Mouse (Mus musculus) large intestine, adult 2 months (tissue): ENCODE data around the gene Scamp2. TPM values are rescaled to one million over a fixed set of nuclear protein-coding genes. Genes with fewer than 3 reads are reported as not detected.

ENCODE experiments used
- DNase-seq: peaks from one replicate; pipeline ENCODE4 v3.0.0-alpha.2; 2012; ENCODE audit warnings: low read depth, low spot score
- WGBS: fragments of 180-500 bp; shearing (Covaris S2); methylation state at CpG from one replicate; pipeline ENCODE4 v1.1.7; 2018; 5-methylcytosine and 5-hydroxymethylcytosine counted together
- polyA plus RNA-seq: library from polyadenylated mRNA; depleted of rRNA; stranded (reverse); fragments of >200 nt; gene quantifications from 2 replicates; pipeline ENCODE4 v1.2.3, GENCODE M21; 2012

Gene Scamp2
- polyA plus RNA-seq, 1 experiment = 218 TPM

DNA sequence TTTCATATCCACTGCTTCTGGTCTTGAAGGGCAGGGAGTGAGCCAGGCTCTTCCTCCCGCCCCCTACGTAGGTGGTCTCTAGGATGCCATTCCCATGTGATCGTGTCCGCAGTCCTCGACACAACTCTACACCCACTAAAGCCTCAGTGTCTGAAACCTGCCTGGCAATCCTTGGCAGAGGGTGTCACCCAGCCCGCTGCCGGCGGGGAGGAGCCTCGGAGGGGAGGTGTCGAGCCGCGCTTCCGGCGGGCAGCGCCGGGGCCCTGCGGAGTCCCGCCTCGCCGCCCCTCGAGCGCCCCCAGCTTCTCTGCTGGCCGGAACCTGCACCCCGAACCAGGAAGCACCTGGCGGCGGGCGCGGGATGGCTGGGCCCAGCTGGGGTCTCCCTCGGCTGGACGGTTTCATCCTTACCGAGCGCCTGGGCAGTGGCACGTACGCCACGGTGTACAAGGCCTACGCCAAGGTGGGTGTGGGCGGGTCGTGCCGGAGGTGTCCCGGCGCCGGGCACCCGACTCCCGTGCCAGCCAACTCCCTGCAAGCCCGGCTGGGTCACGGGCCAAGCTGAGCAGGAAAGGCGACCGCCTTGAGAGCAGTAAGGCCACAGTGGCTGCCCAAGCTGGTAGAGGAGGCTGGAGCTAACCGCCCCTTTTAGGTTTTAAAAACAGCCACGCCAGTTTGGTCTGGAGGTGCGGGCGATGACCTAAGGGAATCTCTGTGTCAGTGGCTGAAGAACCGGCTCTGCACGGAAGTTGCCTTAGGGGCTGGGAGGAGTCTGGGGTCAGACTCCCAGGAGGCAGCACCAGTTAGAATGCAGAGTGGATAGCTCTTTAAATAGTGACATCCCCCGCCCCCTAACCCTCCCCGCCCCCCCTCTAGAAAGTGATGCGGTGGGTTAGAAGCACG is 28.7 kb downstream of the Scamp2 start, which contains the start of gene Ulk3:
Ulk3 (plus strand) TSS at position 229 of the 903 bp plus-strand sequence.
- WGBS = under 1% methylated on average over 58 of the region's 58 CpGs
- DNase-seq = peak; percentile 46

- 64% methylated on average over 5 of the region's 5 CpGs for WGBS
- DNase-seq = no peak
These were observed 30.0 kb downstream of the Scamp2 start for GRCm38 (mm10) chr9:57590726-57591125.

GRCm38 (mm10) chr9:57593454-57594173 is 32.9 kb downstream of the Scamp2 start:
- 60% methylated on average over 12 of the region's 12 CpGs for WGBS
- no peak for DNase-seq

- DNase-seq = no peak
- 80% methylated on average over 9 of the region's 9 CpGs for WGBS
These were observed 33.4 kb downstream of the Scamp2 start for GRCm38 (mm10) chr9:57594174-57594509.

DNA sequence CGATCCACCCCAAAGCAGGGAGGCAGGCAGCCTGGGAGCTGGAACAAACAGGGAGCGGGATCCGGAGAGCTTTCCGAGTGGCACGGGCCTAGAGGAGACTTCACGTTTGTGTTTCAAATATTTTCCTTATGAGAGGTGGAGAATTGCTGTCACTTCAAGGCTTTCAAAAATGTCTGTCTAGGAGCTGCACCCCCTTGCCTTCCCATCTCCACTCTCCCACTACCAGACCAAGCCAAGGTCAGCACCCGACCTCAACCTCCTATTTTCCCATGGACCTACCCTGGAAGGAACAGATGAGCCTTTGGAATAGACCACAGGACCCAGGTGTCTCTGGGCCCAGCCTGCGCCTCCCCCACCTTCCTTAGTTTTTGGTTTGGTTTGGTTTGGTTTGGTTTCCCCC is 36.5 kb downstream of the Scamp2 start:
- WGBS = 86% methylated on average over 8 of the region's 8 CpGs
- no peak for DNase-seq

GRCm38 (mm10) chr9:57597929-57598382 is 37.2 kb downstream of the Scamp2 start:
- DNase-seq = no peak
- WGBS = 46% methylated on average over 4 of the region's 4 CpGs

GRCm38 (mm10) chr9:57598851-57599563 is 38.3 kb downstream of the Scamp2 start:
- DNase-seq = no peak
- 72% methylated on average over 8 of the region's 8 CpGs for WGBS

GRCm38 (mm10) chr9:57600620-57601352 is 40.0 kb downstream of the Scamp2 start:
- DNase-seq = no peak
- WGBS = 12% methylated on average over 3 of the region's 3 CpGs

GRCm38 (mm10) chr9:57601353-57601706 is 40.6 kb downstream of the Scamp2 start:
- 9% methylated on average over 2 of the region's 2 CpGs for WGBS
- no peak for DNase-seq

DNA sequence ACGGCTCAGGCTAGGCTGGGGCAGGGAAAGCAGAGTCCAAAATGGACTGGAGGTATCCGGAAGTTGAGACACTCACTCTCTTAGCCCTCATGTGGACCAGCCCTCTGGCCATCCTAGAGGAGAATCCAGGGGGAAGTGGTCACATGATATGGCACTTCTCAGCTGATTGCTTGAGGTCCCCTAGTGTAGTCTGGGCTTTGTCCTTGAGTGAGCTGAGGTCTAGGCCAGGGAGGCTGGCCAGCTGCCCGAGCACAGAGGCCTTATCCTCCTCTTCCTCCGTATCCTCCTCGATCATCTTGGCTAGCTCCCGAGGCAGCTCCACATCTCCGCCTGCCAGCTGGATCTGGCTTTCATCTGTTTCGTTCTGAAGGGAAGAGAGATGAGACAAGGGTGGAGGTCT is 41.4 kb downstream of the Scamp2 start:
- whole genome bisulfite sequencing = 65% methylated on average over 8 of the region's 8 CpGs
- no peak for DNase-seq

GRCm38 (mm10) chr9:57604875-57605274 is 44.1 kb downstream of the Scamp2 start:
- no peak for DNase-seq
- WGBS = 80% methylated on average over 4 of the region's 4 CpGs

- WGBS = 27% methylated on average over 9 of the region's 9 CpGs
- DNase-seq = no peak
These were observed 44.8 kb downstream of the Scamp2 start for GRCm38 (mm10) chr9:57605503-57605902.

DNA sequence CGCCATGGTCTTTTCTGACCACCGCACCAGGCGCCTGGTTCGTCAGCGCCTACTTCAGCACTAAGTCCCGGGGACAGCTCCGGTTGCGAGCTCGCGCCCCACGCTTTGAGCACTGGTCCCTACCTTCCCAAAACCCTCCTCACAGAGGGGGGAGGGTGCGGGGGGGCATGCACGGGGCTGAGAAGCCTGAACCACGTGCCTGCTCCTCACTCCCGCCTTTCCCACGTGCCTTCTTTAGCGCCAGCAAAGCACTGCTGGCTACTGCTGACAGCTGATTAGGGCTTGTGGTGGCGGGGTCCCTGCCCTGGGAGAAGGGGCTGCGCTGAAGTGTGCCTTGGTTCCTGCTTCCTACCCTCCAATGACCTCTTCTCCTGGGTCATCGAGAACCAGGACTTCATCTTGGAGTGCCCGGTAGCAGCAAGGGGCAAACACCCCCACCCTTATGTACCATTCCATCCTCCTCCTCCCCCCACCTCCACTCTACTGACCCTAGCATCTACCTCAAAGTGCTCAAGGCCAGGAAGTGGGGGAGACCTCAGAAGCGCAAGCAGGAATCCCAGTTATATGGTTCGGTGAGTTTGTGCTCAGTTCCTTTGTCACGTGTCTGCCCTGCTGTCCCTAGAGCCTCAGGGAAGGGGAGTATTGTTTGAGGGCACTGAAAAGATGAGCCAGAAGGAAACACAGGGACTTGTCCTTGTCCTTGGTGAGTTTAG is 45.6 kb downstream of the Scamp2 start, which contains the start of gene Cplx3:
Cplx3 (minus strand) TSS at position 143 of the 713 bp plus-strand sequence.
- WGBS = 8% methylated on average over 24 of the region's 24 CpGs
- no peak for DNase-seq

GRCm38 (mm10) chr9:57609803-57610202 is 49.1 kb downstream of the Scamp2 start:
- DNase-seq = no peak
- 51% methylated on average over 3 of the region's 3 CpGs for WGBS

DNA sequence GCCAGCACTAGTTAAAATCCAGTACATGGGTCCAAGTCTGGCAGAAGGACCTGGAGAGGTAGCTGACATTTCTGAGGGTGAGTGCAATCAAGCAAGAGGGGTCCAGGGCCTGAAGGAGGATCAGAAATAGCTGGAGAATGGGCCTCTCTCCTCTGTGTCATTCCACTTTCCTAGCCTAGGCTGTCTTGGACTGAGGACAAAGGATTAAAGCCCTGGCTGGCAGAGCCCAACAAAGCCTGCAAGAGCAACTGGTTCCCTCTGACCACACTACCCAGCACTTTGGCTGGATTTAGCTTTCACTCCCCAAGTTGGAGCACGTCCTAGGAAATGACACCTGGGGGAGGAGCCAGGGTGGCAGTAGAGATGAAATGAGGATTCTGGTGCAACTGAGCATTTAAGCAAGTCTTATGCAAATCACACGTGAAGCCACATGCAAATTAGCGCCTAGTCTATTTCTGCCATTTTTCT is 49.6 kb downstream of the Scamp2 start:
- no peak for DNase-seq

DNA sequence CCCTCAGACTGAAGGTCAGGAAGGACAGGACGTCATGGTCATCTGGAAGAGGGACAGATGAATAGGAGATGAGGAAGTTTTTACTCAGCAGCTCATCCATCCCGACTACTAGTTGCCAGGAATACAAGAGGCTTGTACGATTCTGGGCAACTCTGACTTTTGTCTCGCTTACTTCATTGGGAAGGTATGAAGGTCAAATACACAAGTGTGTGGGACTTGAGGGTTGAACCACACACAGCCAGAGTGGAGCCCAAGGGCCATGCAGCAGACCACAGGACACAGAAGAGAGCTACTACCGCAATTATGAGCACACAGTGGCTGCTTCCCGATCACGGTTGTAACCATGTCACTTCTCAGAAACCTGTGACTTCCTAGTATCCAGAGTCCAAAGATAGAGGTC is 51.8 kb downstream of the Scamp2 start:
- WGBS = 64% methylated on average over 7 of the region's 7 CpGs
- DNase-seq = no peak

More for the DNA sequence above, 49.6 kb downstream of the Scamp2 start:
- WGBS = 54% methylated on average over 3 of the region's 3 CpGs

DNA sequence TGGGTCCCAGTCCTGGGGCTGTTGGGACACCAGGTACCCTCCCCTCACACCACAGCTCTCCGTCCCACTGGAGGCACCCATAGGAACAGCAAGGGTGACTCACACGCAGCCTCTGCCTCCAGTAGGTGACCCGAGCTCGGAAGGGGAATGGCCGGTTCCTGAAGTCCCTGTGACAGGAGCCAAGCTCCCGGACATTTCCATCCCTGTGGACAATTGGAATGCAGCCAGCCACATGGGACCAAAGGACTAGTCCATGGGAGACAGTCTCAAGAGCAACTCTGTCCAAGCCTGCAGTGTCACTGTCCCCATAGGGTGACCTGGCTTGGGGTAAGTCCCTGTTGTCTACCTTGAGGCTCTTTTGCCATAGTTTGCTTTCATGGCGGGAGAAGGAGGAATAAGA is 53.2 kb downstream of the Scamp2 start:
- no peak for DNase-seq
- WGBS = 79% methylated on average over 7 of the region's 7 CpGs

- WGBS = 37% methylated on average over 4 of the region's 4 CpGs
These were observed 54.0 kb downstream of the Scamp2 start for GRCm38 (mm10) chr9:57614786-57615185.

More at GRCm38 (mm10) chr9:57614786-57615185, 54.0 kb downstream of the Scamp2 start:
- no peak for DNase-seq
